Mouse (Mus musculus) embryo, embryonic 10.5 days (tissue): ENCODE results near the gene Osbpl10.
"Not testable (repeated sequence)": the region's sequence is repeated elsewhere in the genome, so short reads cannot be mapped to it uniquely, and the experiment has no call there.

ENCODE experiments used
- DNase-seq: peaks from one replicate; pipeline ENCODE4 v3.0.0-alpha.2; 2015; ENCODE audit warnings: low spot score

Gene Osbpl10

DNA sequence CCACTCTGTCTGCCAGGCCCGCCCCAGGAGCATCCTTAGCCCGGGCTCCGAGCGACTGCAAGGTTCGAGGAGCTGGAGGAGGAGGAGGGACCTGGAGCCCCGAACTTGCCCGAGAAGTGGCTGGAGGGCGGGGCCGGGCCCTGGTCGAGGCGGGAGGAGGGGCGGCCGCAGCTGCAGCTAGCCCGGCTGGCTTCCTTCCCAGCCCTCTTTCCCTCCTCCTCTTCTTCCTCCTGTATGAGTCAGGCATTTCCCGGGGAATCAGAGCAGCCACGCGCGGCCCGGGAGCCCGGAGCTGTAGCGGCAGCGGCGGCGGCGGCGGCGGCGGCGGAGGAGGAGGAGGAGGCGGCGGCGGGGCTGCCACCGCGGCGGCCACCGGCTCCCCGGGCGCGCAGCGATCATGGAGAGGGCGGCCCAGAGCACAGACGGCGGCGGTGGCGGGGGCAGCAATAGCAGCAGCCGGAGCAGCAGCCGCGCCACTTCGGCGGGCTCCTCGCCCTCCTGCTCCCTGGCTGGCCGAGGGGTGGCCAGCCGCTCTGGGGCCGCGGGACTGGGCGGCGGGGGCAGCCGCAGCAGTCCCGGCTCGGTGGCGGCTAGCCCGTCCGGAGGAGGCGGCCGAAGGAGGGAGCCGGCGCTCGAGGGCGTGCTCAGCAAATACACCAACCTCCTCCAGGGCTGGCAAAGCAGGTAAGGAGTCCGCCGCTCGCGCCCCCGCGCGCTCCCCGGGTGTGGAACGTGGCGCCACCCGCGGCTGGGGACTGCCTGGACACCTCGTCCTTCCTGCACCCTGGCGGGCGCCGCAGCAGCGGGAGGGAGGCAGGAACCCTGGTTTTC, at the start of gene Osbpl10:
TSS of gene Osbpl10 (plus strand) at position 289 of the 831 bp plus-strand sequence.
- peak; percentile 81 for DNase-seq

- DNase-seq, result no peak
Observed at GRCm38 (mm10) chr9:114930464-114931090, 47.8 kb upstream of the Osbpl10 start.

DNA sequence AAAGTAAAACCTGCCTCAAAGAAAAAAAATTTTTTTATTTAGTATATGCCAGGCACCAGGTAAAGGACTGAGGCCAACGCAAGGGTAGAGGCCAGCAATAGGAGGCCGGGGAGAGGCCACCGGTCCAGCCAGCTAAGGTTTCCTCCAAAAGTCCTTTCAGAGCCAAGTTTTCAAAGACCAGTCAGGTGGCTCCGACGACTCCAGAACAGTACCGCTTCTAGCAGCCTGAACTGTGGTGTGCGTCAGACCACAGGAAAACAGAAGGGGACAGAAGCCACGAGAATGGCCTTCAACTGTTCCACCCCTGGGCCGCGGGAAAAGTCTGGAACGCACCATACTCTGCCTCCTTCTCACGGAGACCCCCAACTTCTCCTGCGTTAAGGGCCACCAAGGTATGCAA, 45.8 kb upstream of the Osbpl10 start:
- DNase-seq, result no peak

- DNase-seq, result peak; percentile 35
Observed at GRCm38 (mm10) chr9:114933037-114933722, 45.2 kb upstream of the Osbpl10 start.

- peak; percentile 96 for DNase-seq
Observed at GRCm38 (mm10) chr9:114933723-114934171, 44.6 kb upstream of the Osbpl10 start, which contains the start of gene Gpd1l. Gene Gpd1l (minus strand): TSS chr9:114933987.

GRCm38 (mm10) chr9:114934231-114934630, 44.1 kb upstream of the Osbpl10 start:
- no peak for DNase-seq

GRCm38 (mm10) chr9:114935321-114935720, 43.0 kb upstream of the Osbpl10 start:
- DNase-seq, result peak; percentile 38

DNA sequence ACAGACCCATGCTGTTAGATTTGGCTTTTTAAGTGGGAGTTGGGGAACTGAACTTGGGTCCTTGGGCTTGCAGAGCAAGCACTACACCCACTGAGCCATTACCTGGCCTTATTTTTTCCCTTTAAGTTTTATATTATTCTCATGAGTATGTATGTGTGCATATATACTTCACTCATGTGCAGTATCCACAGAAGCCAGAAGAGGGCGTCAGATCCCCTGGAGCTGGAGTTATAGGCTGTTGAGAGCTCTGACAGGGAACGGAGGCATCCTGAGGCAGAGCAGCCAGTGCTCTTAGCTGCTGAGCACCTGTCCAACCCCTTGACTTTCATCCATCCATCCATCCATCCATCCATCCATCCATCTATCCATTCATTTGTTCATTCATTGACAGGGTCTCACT, 41.7 kb upstream of the Osbpl10 start:
- no peak for DNase-seq

GRCm38 (mm10) chr9:114944642-114945041, 33.7 kb upstream of the Osbpl10 start:
- DNase-seq, result no peak

DNA sequence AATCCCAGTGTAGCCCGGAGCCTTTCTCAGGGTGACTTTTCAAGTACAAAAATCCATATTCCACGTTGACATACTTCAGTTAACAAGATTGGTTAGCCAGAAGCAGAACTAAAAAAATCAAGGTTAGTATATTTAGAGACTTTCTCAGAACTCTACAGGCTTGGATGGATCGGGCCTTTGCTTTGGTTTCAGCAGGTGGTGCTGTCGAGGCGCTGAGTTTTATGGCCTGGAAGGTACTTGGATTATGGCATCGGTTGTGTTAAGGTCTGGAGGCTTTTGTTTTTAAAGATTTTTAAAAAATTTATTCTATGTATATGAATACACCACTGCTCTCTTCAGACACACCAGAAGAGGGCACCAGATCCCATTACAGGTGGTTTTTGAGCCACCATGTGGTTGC, 32.8 kb upstream of the Osbpl10 start:
- DNase-seq, result no peak

DNA sequence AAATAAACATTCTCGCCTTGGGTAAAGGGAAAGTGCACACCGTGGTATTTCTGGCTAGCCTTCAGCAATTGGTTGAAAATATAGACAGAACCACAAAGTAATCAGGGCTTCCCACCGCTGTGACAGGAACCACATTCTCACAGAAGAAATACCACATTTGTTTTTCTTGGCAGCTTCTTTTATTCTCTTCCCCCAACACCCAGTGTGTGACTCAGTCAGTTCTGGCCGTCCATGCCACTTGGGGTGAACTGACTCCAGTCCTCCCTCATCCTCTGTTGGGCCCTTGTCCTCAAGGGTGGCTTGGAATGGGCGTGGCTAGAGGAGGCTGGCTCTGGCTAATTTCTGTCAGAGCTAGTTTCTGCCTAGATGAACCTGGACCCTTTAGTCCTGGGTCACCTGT, 30.0 kb upstream of the Osbpl10 start:
- DNase-seq, result no peak

- DNase-seq, result peak; percentile 39
Observed at GRCm38 (mm10) chr9:114952866-114953265, 25.5 kb upstream of the Osbpl10 start.

DNA sequence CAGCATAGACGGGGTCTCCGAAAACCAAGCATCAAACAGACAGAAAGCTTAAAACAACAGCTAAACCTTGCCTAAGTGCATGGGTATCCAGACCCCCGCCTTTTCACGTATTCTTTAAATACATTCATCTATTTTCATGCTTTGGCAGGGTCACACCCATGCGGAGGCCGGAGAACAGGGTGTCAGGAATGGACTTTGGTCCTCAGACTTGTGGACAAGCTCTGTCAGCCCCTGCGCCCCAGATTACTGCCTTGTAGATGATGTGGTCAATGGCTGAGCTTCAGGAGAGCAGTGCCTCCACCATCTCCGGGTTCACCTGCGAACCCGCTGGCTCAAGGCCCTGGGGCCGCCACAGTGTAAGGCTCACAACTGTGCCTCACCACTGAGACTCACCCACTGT, 23.0 kb upstream of the Osbpl10 start:
- DNase-seq, result no peak

GRCm38 (mm10) chr9:114956945-114957344, 21.4 kb upstream of the Osbpl10 start:
- DNase-seq, result peak; percentile 85

GRCm38 (mm10) chr9:114960043-114960789, 18.2 kb upstream of the Osbpl10 start:
- no peak for DNase-seq

GRCm38 (mm10) chr9:114960844-114961243, 17.5 kb upstream of the Osbpl10 start:
- no peak for DNase-seq

- DNase-seq, result no peak
Observed at GRCm38 (mm10) chr9:114964093-114964492, 14.3 kb upstream of the Osbpl10 start.

- DNase-seq, result not testable (repeated sequence)
Observed at GRCm38 (mm10) chr9:114966286-114966685, 12.1 kb upstream of the Osbpl10 start.

GRCm38 (mm10) chr9:114977461-114978280, 698 bp upstream of the Osbpl10 start:
- DNase-seq, result peak; percentile 24

- DNase-seq, result peak; percentile 9
Observed at GRCm38 (mm10) chr9:114979969-114980368, 1.6 kb downstream of the Osbpl10 start.
